Mouse (Mus musculus) ovary, postnatal 10 days (tissue): ENCODE measurements at regions not wholly inside any gene's neighbourhood (a gene's known extent, or its start where the extent isn't known, plus 50 kb on each side); places are given as distances from the start of the nearest gene placed in this dataset.

Experiments used
- DNase-seq: peaks from one replicate; pipeline ENCODE4 v3.0.0; 2022; ENCODE audit warnings: low spot score

DNA sequence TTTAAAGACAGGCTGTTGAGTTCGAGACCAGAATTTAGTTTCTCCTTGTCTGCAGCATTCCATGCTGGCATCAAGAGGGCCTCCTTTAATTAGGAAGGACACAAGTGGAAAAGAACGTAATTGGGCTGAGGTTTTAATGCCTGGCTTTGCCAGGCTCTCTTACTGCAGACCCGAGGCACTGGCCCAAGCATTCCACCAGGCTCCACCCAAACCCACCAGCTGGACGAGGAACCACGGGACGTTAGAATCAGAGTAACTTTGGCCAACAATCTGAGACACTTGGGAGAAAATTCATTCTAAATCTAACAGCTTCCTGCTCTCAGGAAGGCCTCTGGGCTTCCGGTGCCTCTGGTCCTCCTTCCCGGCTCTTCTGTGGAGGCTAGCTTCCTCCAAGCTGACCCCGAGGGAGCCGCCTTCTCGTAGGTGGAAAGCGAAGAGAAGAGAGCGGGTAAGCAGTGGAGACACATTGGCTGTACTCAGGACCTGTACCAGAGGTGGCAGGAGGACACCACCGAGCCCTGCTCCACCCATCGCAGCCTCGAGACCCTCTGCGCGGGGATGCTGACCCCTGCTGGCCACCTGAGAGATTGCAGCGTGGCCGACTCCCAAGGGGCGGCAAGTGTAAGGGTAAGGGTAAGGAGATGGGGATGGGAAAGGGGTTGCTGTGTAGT lies 105.5 kb downstream of the Tmem17 start:
- peak; percentile 91 for DNase-seq

DNA sequence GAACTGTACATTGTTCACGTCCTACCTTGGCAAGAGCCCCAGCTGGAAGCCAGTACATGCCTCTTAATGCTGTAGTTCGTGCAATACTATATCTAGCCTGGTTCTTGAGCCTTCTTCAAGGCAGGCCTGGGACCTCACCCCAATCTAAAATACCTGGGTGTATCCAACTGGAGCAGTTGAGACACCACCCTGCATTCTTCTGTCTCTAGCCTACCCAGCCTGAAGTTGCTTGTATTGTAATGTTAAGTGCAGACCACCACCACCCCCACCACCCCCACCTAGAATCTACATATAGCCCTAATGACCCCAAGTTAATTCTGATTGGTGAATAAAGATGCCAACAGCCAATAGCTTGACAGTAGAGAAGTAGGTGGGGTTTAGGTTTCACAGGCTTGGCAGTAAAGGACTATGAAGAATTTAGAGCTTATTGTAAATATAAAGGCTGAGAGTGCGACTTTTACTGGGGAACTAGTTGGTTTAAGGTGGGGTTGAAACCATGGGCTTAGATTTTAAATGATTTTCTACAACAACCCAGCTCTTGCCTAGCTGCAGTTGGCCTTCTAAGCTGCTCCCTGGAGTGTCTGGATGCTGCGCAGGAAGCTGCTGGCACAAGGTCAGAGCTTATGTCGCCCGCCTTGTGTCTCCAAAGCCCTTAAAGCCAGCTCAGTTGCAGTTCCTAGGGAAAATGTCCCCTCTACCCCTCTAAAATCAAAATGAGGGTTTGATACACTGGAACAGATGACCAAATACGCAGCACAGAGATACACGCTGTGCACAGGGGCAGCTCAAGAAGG lies 109.2 kb downstream of the Tmem17 start:
- DNase-seq: no peak

DNA sequence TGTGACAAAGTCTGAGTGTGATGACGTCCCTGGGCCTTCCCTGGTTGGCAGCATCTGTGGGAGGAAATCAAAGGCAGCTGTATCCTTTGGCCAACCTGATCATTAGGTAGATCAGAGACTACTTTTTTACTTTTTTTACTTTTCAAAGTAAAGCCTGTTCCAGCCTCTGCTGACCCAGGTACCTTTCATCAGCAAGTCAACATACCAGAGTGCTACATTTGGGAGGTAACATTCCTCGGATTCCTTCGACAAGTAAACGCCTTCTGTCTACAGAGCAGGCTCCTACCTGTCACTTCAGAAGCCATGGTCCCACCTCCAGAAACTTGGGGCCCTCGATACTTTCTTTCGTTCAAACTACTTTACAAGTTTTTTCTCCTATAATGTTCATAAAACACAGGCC lies 110.0 kb downstream of the Tmem17 start:
- DNase-seq: no peak

DNA sequence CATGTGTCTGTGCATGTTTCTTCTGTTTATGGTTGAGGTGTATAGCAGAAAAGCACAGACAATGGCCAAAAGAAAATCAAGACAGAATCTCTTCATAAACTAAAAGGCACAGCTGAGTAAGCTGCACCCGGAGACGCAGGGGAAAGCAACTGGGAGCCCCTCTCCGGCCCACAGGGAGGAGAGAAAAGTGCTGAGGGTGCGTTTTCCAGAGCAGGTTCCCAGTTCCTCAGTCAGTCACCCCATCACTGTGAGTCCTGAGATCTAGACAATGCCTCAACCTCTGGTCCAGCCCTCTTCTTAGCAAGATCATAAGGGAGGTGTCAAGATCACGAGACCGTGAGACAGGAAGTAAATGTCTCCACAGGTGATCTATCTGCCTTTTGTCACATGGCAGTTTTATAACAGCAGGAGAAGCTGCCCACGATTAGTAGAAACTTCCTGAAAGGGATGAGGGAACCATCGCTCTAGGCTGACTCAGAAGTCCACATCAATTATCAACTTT lies 110.7 kb downstream of the Tmem17 start:
- DNase-seq: no peak

DNA sequence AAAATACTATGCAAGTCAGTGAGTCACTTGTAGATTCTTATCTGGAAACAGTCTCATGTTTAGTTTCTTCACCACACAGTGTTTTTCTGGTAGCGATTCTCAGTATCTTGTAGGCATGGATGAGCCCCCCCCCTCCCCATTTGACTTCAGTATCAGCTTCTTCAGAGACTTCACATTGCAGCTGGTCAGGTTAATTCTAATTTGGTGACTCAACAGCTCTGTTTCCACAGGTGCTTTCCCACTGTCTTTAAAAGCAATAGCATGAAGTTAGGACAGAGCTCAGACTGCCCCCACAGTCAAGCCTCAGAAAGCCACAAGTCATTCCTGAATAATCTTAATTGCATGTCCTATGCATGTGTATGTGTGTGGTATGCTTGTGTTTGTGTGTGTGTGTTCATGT lies 114.5 kb downstream of the Tmem17 start:
- DNase-seq: no peak

DNA sequence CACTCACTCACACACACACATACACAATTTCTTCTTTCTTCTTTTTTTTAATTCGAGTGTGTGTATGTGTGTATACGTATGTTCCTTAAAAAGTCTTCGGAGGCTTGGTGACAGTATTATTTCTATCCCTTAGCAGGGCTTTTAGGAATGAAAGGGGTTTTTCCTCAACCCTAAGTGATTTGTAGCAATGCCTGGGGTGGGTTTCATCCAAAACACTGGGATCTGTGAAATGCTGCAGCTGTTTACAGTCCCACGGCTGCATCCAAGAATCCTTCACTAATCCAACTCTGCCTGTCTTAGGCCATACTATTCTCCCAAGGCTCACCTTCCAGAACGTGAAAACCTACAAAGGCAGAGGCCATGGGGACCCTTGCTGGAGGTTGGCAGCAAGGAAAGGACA lies 116.6 kb downstream of the Tmem17 start:
- no peak for DNase-seq

DNA sequence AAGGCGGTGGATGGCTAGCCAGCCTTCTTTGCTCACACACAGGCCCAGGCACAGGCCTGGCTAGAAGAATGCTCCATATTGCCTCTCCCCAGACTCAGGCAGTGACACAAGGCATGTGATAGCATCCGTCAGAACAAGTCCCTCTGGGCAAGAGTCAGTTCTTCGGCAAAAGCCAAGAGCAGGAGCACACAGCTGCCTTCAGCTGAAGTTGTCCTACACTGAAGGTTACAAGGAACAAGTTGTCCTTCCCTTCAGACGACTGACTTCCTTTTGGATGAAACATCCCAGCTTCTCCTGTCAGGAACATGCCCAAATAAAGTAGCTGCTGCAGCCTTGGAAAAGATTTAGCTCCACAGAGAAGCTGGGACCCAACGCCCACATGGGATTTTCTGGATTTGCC lies 117.1 kb downstream of the Tmem17 start:
- DNase-seq: no peak

DNA sequence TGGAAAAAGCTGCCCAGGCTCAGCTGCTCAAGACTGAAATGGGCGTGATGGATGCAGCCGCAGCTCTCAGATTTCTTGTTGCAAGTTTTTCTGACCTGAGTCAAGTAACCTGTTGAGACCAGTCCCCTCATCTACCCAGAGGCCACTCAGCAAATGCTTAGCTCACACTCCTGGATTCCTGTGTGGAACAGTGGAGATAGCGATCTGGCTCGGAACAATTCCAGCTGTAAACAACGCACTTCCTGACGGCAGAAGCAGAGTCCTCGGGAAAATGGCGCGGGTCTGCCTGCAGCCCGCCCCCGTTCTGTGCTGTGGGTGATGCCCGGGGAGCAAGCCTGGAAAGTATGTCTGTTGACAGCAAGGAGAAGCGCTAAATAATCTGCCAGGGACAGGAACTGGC lies 117.7 kb downstream of the Tmem17 start:
- DNase-seq: peak; percentile 45

DNA sequence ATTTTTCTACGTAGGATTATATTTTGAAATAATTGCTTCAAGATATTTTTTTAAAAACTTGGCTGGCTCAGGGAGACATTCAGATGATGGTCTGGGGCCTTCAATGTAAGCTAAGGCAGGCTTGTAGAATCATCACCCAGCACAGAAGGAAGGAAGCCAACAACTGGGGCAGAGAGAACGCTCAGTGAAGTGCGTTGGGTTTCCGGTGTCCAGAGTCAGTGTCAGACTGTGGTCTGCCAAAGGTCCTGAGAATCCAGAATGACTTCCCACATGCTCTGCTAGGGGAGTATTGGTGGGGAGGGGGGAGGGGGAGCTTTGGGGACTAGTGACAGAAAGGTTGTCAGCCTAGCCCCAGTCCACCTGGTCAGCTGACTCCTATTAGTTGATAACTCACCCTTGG lies 118.1 kb downstream of the Tmem17 start:
- DNase-seq: no peak

DNA sequence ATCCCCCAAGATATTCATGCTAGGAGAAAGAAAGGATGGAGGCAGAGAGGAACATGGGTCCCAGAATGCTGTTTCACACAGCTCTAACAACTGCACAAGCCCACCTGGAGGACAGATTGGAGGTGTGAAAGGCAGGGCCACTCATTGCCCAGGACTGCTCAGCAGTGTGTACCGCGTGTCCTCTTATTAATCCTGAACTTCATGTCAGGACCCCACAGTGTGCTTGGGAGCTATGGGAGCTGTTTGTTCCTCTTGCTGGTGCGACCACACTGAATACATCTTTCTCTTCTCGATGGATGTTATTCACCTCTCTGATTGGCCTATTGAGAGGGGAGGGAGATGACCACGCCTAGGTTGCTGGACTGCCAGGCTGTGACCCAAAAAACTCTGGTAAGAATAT lies 119.1 kb downstream of the Tmem17 start:
- no peak for DNase-seq

DNA sequence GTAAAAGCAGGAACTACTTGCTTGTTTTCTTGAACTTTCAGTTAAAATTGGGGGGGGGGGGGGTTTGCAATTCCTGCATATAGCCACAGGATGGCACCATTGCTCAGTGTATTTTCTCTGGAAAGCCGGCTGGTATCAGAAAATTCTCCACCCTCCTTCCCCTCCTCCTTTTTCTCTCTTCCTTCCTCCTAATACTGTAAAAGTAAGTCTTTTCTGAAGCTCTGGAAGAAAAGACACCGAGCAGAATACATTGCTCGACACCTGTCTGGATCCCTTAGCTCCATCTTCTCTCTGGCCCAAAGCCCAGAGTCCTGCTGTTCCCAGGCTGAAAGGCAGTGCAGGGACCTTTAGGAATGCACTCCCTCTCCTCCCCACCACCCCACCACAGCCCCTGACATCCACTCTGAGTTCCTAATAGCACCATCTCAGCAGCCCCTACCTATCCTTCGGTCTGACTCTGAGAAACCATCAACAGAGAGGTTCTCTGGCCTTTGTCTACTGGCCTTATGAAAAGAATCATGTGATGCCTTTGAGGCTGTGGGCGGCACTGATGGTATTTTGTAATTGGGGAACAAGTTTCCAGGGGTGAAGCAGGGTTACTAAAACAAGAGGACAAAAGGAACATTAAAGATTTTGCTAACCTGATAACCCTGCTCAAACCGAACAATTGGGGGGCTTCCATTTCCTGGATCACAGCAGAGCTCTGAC lies 119.9 kb downstream of the Tmem17 start:
- no peak for DNase-seq

DNA sequence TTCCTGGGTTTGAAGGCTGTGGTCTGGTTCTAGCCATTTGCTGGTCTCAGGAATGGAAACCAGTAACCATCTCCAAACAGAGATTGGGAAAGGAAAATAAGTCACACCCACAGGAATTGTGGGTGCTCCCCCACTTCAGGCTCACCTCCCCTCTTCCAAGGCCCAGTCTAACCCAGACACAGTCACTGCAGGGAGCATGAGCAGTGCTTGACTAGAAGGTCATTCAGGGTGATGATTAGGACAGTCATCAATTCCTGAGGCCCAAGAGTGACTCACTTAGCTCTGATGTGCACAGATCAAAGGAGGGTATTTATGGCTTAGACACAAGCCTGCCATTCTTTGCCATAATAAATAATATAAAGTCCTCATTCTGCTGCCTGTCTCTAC lies 120.4 kb downstream of the Tmem17 start:
- DNase-seq: no peak

DNA sequence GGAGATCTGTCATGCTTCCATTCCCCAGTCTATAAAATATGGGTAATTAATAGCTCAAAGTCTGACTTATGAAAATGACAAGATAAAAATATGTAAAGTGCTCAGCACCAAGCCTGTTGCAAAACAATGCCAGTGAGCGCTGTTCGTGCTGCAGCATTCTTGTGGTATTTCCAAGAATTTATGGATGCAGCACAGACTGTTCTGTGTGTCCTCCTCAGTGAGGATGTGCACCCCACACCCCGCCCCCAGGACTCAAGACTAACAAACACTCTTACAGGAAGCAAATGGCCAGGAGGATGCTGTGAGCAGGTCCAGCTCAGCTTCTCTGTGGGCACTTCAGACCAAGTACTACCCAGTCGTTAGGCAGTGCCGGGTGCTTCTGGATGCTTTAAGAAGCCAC lies 121.1 kb downstream of the Tmem17 start:
- no peak for DNase-seq

DNA sequence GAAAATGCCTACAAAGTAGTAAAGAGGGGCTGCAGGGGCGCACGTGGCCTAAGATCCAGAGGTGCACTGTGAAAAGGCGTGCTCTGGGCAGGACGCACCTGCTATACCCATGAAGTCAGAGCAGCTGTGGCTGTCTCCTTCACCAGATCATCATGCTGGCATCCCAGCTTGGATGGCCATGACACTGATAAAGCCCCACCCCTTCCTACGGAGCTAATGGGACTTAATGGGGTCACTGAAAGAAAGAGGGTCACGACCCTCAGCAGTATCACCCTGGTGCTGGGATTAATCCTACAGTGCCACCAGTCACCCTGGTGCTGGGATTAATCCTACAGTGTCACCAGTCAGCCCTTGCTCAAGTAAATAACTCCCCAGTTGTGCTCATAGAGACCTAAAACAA lies 122.1 kb downstream of the Tmem17 start:
- DNase-seq: no peak

DNA sequence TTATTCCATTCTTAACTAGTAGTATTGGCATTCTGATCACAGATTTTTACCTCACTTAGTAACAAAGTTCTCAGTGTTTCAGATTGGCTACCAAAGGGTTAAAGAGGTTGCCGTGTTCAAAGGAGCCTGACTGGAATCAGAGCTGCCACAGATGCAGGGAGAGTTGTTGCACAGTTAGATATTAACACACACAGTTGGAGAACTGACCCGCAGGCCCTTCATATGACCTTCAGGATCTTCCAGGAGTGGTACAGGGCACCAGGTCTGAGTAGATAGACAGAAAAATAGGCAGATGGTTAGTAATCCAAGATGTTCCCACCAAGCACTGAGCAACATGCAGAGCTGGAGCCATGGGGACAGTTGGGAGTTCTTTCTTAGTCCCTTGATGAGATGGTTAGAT lies 123.1 kb downstream of the Tmem17 start:
- DNase-seq: no peak

DNA sequence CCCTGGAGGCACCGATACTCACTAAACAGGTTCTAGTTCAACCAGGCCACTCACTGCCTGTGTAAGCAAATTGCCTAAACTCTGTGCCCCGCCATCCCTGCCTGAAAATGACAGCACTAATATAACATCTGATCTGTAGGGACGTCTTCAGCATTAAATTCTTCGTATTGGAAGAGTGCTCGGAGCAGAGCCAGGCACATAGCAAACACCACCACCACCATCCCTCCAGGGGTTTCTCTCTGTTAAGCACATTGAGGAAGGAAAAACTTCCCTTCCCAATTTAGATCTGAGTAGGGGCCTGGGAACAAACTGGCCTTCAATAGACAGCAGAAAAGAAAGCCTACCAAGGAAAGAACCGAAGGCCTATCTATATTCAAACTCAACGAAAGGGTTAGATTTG lies 124.4 kb downstream of the Tmem17 start:
- DNase-seq: no peak

DNA sequence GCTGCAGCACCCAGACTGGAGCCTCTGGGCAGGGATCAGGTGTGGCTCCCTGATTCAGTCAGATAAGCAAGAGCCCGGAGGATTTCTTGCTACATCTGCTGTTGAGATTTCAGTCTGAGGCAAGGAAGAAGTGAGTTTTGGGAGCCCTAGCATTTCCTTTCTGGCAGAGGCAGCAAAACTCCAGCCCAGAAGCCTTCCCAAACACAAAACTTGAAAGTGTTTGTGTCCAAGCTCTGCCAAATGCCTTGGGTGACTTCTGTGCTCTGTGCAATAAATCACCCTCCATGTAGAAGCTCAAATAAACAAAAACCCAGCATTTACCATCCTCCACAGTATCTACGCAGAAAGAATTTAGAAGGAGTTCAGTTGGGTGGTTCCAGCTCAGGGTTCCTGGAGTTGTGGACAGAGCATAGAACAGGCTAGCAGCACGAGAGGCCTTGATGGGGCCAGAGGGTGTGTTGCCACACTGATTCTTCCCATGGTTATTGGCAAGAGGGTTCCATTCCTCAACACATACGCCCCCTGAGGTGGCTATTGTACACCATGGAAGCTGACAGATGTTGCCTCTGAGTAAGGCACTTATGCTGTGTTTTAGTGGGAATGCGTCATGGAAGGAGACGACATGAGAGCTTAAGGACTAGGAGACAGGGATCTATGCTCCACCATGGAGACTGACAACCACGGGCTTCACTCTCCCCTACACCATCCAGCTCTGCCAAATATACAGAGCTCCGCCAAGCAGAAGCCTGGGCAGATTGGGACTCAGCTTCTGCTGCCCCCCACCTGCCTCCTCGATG lies 125.1 kb downstream of the Tmem17 start:
- DNase-seq: no peak

DNA sequence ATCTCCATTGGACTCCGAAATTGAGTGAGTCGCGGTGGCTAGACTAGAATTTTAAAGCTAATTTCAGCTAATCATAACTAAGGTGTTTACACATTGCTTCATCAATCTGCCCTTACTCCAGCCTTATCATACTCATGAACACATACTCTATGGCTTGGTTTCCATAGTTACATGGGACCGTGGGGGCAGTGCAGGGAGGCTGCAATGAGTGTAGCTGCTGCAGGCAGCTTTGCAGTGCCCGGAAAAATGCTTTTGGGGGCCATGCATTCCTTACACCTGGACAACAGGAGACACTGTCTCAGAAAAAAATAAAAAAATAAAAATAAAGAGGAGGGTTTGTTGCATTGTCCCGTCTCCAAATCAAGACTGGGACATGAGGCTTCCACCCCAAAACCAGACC lies 126.3 kb downstream of the Tmem17 start:
- DNase-seq: no peak

DNA sequence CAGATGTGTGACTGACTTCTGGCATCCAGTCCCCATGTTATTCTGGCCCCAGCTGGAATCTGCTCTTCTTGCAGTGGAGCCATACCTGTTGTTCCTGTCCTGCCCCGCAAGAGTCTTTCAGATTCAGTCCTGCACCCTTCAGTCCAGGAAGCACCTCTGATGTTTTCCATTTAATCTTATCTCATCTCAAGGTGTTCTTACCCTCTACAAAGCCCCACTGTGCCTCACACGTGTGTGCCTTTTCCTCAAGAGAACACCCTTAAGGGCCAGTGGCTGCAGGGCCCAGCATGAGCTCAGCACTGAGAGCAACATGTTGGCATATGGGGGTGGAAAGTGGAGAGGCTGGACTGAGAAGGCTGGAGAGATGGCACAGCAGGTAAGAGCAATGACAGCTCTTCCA lies 126.8 kb downstream of the Tmem17 start:
- DNase-seq: no peak

DNA sequence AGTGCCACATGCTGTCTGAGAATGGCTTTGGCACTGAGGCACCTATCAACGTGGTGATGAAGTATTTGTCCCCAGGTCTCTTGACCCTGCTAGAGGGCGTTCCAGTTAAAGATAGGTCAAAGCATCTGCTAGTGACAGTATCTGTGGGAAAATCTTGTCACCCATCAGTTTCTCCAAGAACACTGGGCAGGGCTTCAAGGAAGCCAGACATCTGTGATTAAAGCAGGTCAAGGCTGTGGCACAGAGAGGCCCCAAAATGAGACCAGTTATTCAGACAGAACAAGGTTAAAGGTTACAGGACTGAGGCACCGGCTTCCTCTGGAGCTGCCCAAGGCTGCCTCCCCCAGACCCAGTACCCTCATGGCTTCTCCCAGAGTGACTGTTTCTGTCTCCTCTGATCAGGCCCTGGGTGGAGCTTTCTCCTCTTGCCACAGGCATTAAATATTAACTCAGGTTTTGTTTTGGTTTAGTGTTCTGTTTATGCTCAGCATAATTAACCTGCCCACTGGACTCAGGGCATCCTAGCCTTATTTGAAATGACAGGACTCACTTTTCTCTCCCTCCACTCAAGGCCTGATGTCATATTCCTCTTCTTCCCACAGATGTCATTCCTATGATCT lies 128.6 kb downstream of the Tmem17 start:
- DNase-seq: no peak

DNA sequence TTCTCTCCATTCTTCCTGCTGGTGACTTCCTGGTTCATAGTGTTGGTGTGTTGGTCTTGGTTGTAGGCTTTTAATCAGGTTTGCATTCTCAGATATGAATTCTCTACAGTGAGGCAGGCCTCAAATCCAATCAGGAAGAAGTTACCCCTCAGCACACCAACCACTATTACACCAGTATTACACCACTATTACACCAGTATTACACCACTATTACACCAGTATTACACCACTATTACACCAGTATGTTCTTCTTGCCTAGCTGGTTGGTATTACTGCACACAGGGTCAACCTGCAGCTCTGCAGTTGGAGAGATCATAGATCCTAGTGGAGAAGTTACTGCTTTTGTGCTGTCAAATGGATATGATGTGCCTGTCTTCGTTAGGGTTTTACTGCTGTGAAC lies 129.6 kb downstream of the Tmem17 start:
- no peak for DNase-seq
